Mouse (Mus musculus): ENCODE data around the gene Slc22a18. TPM values are rescaled to one million over a fixed set of nuclear protein-coding genes. Genes with fewer than 3 reads are reported as not detected.
A peak's percentile ranks its signal among the peaks of the same experiment; 100 is the strongest.

Gene Slc22a18
- polyA plus RNA-seq, 1 experiment from 2014 or later = 0.85 TPM

GRCm38 (mm10) chr7:143493616-143494126 lies 20.1 kb downstream of the Slc22a18 start:
- 82% methylated on average over 6 of the region's 6 CpGs for WGBS
- H3K4me2 ChIP-seq (replicated peaks) = no peak overlapping the region
- no peak overlapping the region for H3K27ac ChIP-seq
- ATAC-seq (ENCODE audit: low FRiP score, low read depth) = no peak
- no peak overlapping the region for H3K4me3 ChIP-seq
- no peaks in the 10 kb centered on the region; the same call in none of the 2 replicates for H3K27me3 ChIP-seq (replicated peaks)
- no peaks in the 10 kb centered on the region for H3K4me1 ChIP-seq
- H3K36me3 ChIP-seq = no peaks in the 10 kb centered on the region
- no peak overlapping the region for H3K9ac ChIP-seq
- no peaks in the 10 kb centered on the region for H3K9me3 ChIP-seq

- Histone ChIP-seq H3K36me3 (no peaks in the 10 kb centered on the region), H3K27ac (no peak overlapping the region), H3K27me3 (replicated peaks) (peaks cover 5% of the 10 kb centered on the region), H3K4me2 (replicated peaks) (no peak overlapping the region), H3K4me3 (no peak overlapping the region), H3K4me1 (no peaks in the 10 kb centered on the region), H3K9ac (no peak overlapping the region), H3K9me3 (no peaks in the 10 kb centered on the region)
- 83% methylated on average over 8 of the region's 8 CpGs for WGBS
- ATAC-seq (ENCODE audit: low FRiP score, low read depth) = no peak
Observed at GRCm38 (mm10) chr7:143495104-143495961, 21.8 kb downstream of the Slc22a18 start.

- peaks cover 38% of the 10 kb centered on the region for H3K27me3 ChIP-seq (replicated peaks)
- no peak overlapping the region for H3K27ac ChIP-seq
- peaks cover 12% of the 10 kb centered on the region for H3K4me1 ChIP-seq
- no peak overlapping the region for H3K9ac ChIP-seq
- no peak for ATAC-seq (ENCODE audit: low FRiP score, low read depth)
- H3K4me3 ChIP-seq = no peak overlapping the region
- no peaks in the 10 kb centered on the region for H3K36me3 ChIP-seq
- H3K9me3 ChIP-seq = no peaks in the 10 kb centered on the region
- no peak overlapping the region for H3K4me2 ChIP-seq (replicated peaks)
- 89% methylated on average over 4 of the region's 4 CpGs for WGBS
Observed at GRCm38 (mm10) chr7:143498584-143498983, 25.0 kb downstream of the Slc22a18 start.

- no peak overlapping the region for H3K4me3 ChIP-seq
- WGBS = 35% methylated on average over 2 of the region's 2 CpGs
- peaks cover 55% of the 10 kb centered on the region for H3K27me3 ChIP-seq (replicated peaks)
- H3K27ac ChIP-seq = no peak overlapping the region
- H3K9me3 ChIP-seq = no peaks in the 10 kb centered on the region
- peaks cover 12% of the 10 kb centered on the region for H3K4me1 ChIP-seq
- no peak overlapping the region for H3K4me2 ChIP-seq (replicated peaks)
- no peak overlapping the region for H3K9ac ChIP-seq
- ATAC-seq (ENCODE audit: low FRiP score, low read depth) = no peak
- H3K36me3 ChIP-seq = no peaks in the 10 kb centered on the region
Observed at GRCm38 (mm10) chr7:143500912-143501311, 27.4 kb downstream of the Slc22a18 start.

GRCm38 (mm10) chr7:143501643-143502417 lies 28.3 kb downstream of the Slc22a18 start:
- WGBS = 4% methylated on average over 55 of the region's 55 CpGs
- Histone ChIP-seq H3K4me1 (peaks cover 12% of the 10 kb centered on the region), H3K4me2 (replicated peaks) (peak overlapping the region; percentile 67), H3K36me3 (no peaks in the 10 kb centered on the region), H3K27ac (no peak overlapping the region), H3K9ac (0 out of 2 replicates have a peak overlapping the region, but pooled peaks have one; percentile 38), H3K4me3 (peak overlapping the region; percentile 34), H3K9me3 (no peaks in the 10 kb centered on the region), H3K27me3 (replicated peaks) (peaks cover 58% of the 10 kb centered on the region)
- no peak for ATAC-seq (ENCODE audit: low FRiP score, low read depth)

GRCm38 (mm10) chr7:143502418-143503200 lies 29.1 kb downstream of the Slc22a18 start, which contains the start of gene Phlda2:
Gene Phlda2, minus strand, starts transcription at chr7:143503150.
- 2% methylated on average over 51 of the region's 51 CpGs for WGBS
- peak within 1 kb of the TSS; percentile 34 for H3K4me3 ChIP-seq
- H3K36me3 ChIP-seq = no peaks in the 10 kb centered on the region
- H3K9ac ChIP-seq = peak within 1 kb of the TSS; percentile 38; the same call in 1 of the 2 replicates
- no peak within 1 kb of the TSS for H3K27ac ChIP-seq
- H3K27me3 ChIP-seq (replicated peaks) = peaks cover 58% of the 10 kb centered on the region
- peaks cover 12% of the 10 kb centered on the region for H3K4me1 ChIP-seq
- peak; percentile 10; the same call in 1 of the 2 replicates for ATAC-seq (ENCODE audit: low FRiP score, low read depth)
- no peaks in the 10 kb centered on the region for H3K9me3 ChIP-seq
- peak within 1 kb of the TSS; percentile 67 for H3K4me2 ChIP-seq (replicated peaks)

GRCm38 (mm10) chr7:143503926-143504325 lies 30.4 kb downstream of the Slc22a18 start:
- no peaks in the 10 kb centered on the region for H3K9me3 ChIP-seq
- H3K27ac ChIP-seq = no peak overlapping the region
- 92% methylated on average over 6 of the region's 6 CpGs for WGBS
- H3K4me3 ChIP-seq = no peak overlapping the region
- peaks cover 12% of the 10 kb centered on the region for H3K4me1 ChIP-seq
- no peak overlapping the region for H3K9ac ChIP-seq
- no peak overlapping the region for H3K4me2 ChIP-seq (replicated peaks)
- H3K36me3 ChIP-seq = no peaks in the 10 kb centered on the region
- no peak for ATAC-seq (ENCODE audit: low FRiP score, low read depth)
- peaks cover 58% of the 10 kb centered on the region for H3K27me3 ChIP-seq (replicated peaks)

- Histone ChIP-seq H3K4me2 (replicated peaks) (no peak overlapping the region), H3K27me3 (replicated peaks) (peaks cover 52% of the 10 kb centered on the region), H3K9me3 (no peaks in the 10 kb centered on the region), H3K27ac (no peak overlapping the region), H3K4me3 (no peak overlapping the region), H3K36me3 (no peaks in the 10 kb centered on the region; the same call in 1 of the 2 replicates), H3K9ac (no peak overlapping the region), H3K4me1 (peaks cover 12% of the 10 kb centered on the region)
- WGBS = 90% methylated on average over 2 of the region's 2 CpGs
- ATAC-seq (ENCODE audit: low FRiP score, low read depth) = no peak
Observed at GRCm38 (mm10) chr7:143505411-143505810, 31.9 kb downstream of the Slc22a18 start.

- ATAC-seq (ENCODE audit: low FRiP score, low read depth) = no peak
- 33% methylated on average over 11 of the region's 11 CpGs for WGBS
- Histone ChIP-seq H3K9ac (no peak overlapping the region), H3K4me3 (no peak overlapping the region), H3K27me3 (replicated peaks) (peaks cover 48% of the 10 kb centered on the region), H3K9me3 (no peaks in the 10 kb centered on the region), H3K36me3 (no peaks in the 10 kb centered on the region; the same call in 1 of the 2 replicates), H3K27ac (no peak overlapping the region), H3K4me1 (peaks cover 12% of the 10 kb centered on the region), H3K4me2 (replicated peaks) (no peak overlapping the region)
Observed at GRCm38 (mm10) chr7:143505823-143506222, 32.3 kb downstream of the Slc22a18 start.

- no peaks in the 10 kb centered on the region for H3K9me3 ChIP-seq
- no peak overlapping the region for H3K27ac ChIP-seq
- peaks cover 44% of the 10 kb centered on the region for H3K27me3 ChIP-seq (replicated peaks)
- H3K4me1 ChIP-seq = peaks cover 12% of the 10 kb centered on the region
- ATAC-seq (ENCODE audit: low FRiP score, low read depth) = no peak
- WGBS = 67% methylated on average over 7 of the region's 7 CpGs
- no peaks in the 10 kb centered on the region; the same call in 1 of the 2 replicates for H3K36me3 ChIP-seq
- H3K4me3 ChIP-seq = no peak overlapping the region
- no peak overlapping the region for H3K4me2 ChIP-seq (replicated peaks)
- H3K9ac ChIP-seq = no peak overlapping the region
Observed at GRCm38 (mm10) chr7:143506271-143506670, 32.7 kb downstream of the Slc22a18 start.

GRCm38 (mm10) chr7:143506675-143507074 lies 33.1 kb downstream of the Slc22a18 start:
- Histone ChIP-seq H3K27ac (no peak overlapping the region), H3K4me1 (peaks cover 10% of the 10 kb centered on the region), H3K4me3 (no peak overlapping the region), H3K9ac (no peak overlapping the region), H3K27me3 (replicated peaks) (peaks cover 40% of the 10 kb centered on the region), H3K36me3 (no peaks in the 10 kb centered on the region; the same call in 1 of the 2 replicates), H3K4me2 (replicated peaks) (no peak overlapping the region), H3K9me3 (no peaks in the 10 kb centered on the region)
- 25% methylated on average over 7 of the region's 7 CpGs for WGBS
- no peak for ATAC-seq (ENCODE audit: low FRiP score, low read depth)
